Mouse (Mus musculus) thymus, adult 2 months (tissue): ENCODE measurements around the gene Ccdc9b. TPM values are rescaled to one million over a fixed set of nuclear protein-coding genes. Genes with fewer than 3 reads are reported as not detected.

ENCODE experiments used
- DNase-seq: peaks from one replicate; pipeline ENCODE4 v3.0.0; 2021
- H3K27ac ChIP-seq: fragments of 200-500 bp; 2 replicates; pipeline ENCODE4 v1.5.1; 2012; ENCODE audit warnings: low read length, control low read depth; ENCODE audit not compliant: control insufficient read depth, insufficient read depth
- H3K27me3 ChIP-seq: fragments of 200-500 bp; 2 replicates; pipeline ENCODE4 v1.6.1; 2012; ENCODE audit warnings: mild to moderate bottlenecking, low read length, moderate library complexity, mixed read lengths; ENCODE audit not compliant: control insufficient read depth, insufficient read depth
- H3K36me3 ChIP-seq: fragments of 200-500 bp; 2 replicates; pipeline ENCODE4 v1.6.1; 2012; ENCODE audit warnings: mild to moderate bottlenecking, low read length, moderate library complexity; ENCODE audit not compliant: control insufficient read depth, insufficient read depth
- H3K4me1 ChIP-seq: fragments of 200-500 bp; replicated peaks from 2 replicates; pipeline ENCODE4 v1.6.1; 2012; ENCODE audit warnings: low read length; ENCODE audit not compliant: control insufficient read depth, insufficient read depth
- H3K4me3 ChIP-seq: fragments of 200-500 bp; 2 replicates; pipeline ENCODE4 v1.5.1; 2012; ENCODE audit warnings: mild to moderate bottlenecking, low read length, control low read depth, moderate library complexity; ENCODE audit not compliant: control insufficient read depth, insufficient read depth
- CTCF ChIP-seq: fragments of 200-500 bp; IDR thresholded peaks from 2 replicates; pipeline ENCODE4 v1.5.1; 2012; ENCODE audit warnings: mild to moderate bottlenecking, control low read depth, low read length, moderate library complexity, borderline replicate concordance; ENCODE audit not compliant: control insufficient read depth, poor library complexity, insufficient read depth; ENCODE audit errors: extremely low read depth
- POLR2A ChIP-seq: fragments of 200-500 bp; IDR thresholded peaks from 2 replicates; pipeline ENCODE4 v1.6.1; 2012; ENCODE audit warnings: mild to moderate bottlenecking, low read length, control low read depth, moderate library complexity; ENCODE audit not compliant: control insufficient read depth, poor library complexity, insufficient read depth; ENCODE audit errors: extremely low read depth
- WGBS: fragments of 180-500 bp; shearing (Covaris S2); methylation state at CpG from one replicate; pipeline ENCODE4 v1.1.7; 2018; 5-methylcytosine and 5-hydroxymethylcytosine counted together
- polyA plus RNA-seq: library from polyadenylated mRNA; depleted of rRNA; stranded (reverse); fragments of >200 nt; gene quantifications from 2 replicates; pipeline ENCODE4 v1.2.3, GENCODE M21; 2012

Gene Ccdc9b
- polyA plus RNA-seq, 1 experiment: 1.8 TPM

GRCm38 (mm10) chr2:118772158-118772874 lies 9.9 kb upstream of the Ccdc9b start, which contains the start of gene Phgr1:
Phgr1 (plus strand) TSS chr2:118772769.
- WGBS: 92% methylated on average over 6 of the region's 6 CpGs
- no peak for DNase-seq
- no peaks in the 10 kb centered on the region for H3K4me1 ChIP-seq
- H3K36me3 ChIP-seq: no peaks in the 10 kb centered on the region
- no peak within 1 kb of the TSS for H3K4me3 ChIP-seq
- no peak within 1 kb of the TSS for H3K27ac ChIP-seq
- H3K27me3 ChIP-seq: no peaks in the 10 kb centered on the region
- TF ChIP-seq POLR2A (no peak), CTCF (no peak)

GRCm38 (mm10) chr2:118766041-118767033 lies 3.9 kb upstream of the Ccdc9b start:
- Histone ChIP-seq H3K36me3 (no peaks in the 10 kb centered on the region), H3K27ac (no peak overlapping the region), H3K27me3 (no peaks in the 10 kb centered on the region), H3K4me3 (no peak overlapping the region), H3K4me1 (peaks cover 33% of the 10 kb centered on the region)
- no peak for DNase-seq
- TF ChIP-seq CTCF (no peak), POLR2A (no peak)
- WGBS: 49% methylated on average over 10 of the region's 10 CpGs

GRCm38 (mm10) chr2:118764875-118765274 lies 2.4 kb upstream of the Ccdc9b start:
- H3K27ac ChIP-seq: no peak overlapping the region
- WGBS: 91% methylated on average over 5 of the region's 5 CpGs
- TF ChIP-seq POLR2A (no peak), CTCF (no peak)

GRCm38 (mm10) chr2:118764094-118764831 lies 1.8 kb upstream of the Ccdc9b start:
- no peaks in the 10 kb centered on the region for H3K27me3 ChIP-seq
- H3K27ac ChIP-seq: no peak overlapping the region
- DNase-seq: peak; percentile 58
- H3K4me1 ChIP-seq: peaks cover 35% of the 10 kb centered on the region
- no peak overlapping the region for H3K4me3 ChIP-seq
- 50% methylated on average over 11 of the region's 11 CpGs for WGBS
- no peaks in the 10 kb centered on the region for H3K36me3 ChIP-seq
- TF ChIP-seq CTCF: peak; percentile 68; the same call in 1 of the 2 replicates
- TF ChIP-seq POLR2A: no peak

More at GRCm38 (mm10) chr2:118764875-118765274, 2.4 kb upstream of the Ccdc9b start:
- H3K4me1 ChIP-seq: peaks cover 33% of the 10 kb centered on the region
- H3K36me3 ChIP-seq: no peaks in the 10 kb centered on the region
- no peak for DNase-seq
- H3K27me3 ChIP-seq: no peaks in the 10 kb centered on the region
- H3K4me3 ChIP-seq: no peak overlapping the region

GRCm38 (mm10) chr2:118763469-118763868 lies 1.0 kb upstream of the Ccdc9b start:
- DNase-seq: no peak
- peaks cover 35% of the 10 kb centered on the region for H3K4me1 ChIP-seq
- no peaks in the 10 kb centered on the region for H3K27me3 ChIP-seq
- H3K4me3 ChIP-seq: no peak overlapping the region
- no peaks in the 10 kb centered on the region for H3K36me3 ChIP-seq
- 83% methylated on average over 7 of the region's 7 CpGs for WGBS
- no peak overlapping the region for H3K27ac ChIP-seq
- TF ChIP-seq CTCF (no peak), POLR2A (no peak)

GRCm38 (mm10) chr2:118762784-118763148 lies 305 bp upstream of the Ccdc9b start:
- no peak for TF ChIP-seq POLR2A
- no peak for TF ChIP-seq CTCF
- H3K4me1 ChIP-seq: peaks cover 35% of the 10 kb centered on the region
- DNase-seq: no peak
- H3K27ac ChIP-seq: no peak overlapping the region
- H3K36me3 ChIP-seq: no peaks in the 10 kb centered on the region
- no peak overlapping the region for H3K4me3 ChIP-seq
- WGBS: 38% methylated on average over 10 of the region's 10 CpGs
- H3K27me3 ChIP-seq: no peaks in the 10 kb centered on the region
